Mouse (Mus musculus) ovary, postnatal 36 days (tissue): ENCODE data around the gene Coq3.

Source experiments
- DNase-seq: peaks from one replicate; pipeline ENCODE4 v3.0.0; 2022; ENCODE audit warnings: low spot score, mixed read lengths

The Coq3 gene

DNA sequence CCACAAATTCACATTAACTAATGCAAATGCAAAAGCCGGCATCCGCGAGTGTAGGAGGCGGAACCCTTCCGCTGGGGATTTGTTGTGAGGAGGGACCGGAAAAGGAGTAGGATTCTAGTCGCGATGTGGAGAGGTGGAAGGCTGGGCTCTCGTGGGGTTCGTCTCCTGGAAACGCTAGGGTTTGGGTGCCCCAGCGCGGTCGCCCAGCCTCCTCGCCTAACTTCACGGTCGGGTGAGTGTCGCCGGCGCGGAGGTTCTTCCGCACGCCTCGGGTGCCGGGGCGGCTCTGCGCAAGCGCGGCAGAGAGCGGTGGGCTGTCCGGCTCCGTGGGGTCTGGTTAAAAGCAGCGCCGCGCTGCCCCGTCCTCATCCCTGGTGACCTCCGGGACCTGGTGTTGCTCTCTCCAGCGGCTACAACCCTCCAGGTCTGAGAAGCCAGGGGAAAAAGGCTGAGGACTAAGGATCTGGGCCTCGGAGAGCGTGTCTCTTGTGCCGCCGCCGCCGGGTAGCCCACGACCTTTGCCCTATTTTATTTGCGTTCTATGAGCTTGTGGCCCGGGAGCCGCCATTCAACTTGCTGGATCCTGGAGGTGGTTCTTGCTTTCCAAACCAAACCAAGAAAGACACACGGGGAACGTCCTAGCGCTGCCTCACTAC lies at the start of gene Coq3:
TSS of gene Coq3 (plus strand) at position 109 of the 656 bp plus-strand sequence.
- peak; percentile 87 for DNase-seq

DNA sequence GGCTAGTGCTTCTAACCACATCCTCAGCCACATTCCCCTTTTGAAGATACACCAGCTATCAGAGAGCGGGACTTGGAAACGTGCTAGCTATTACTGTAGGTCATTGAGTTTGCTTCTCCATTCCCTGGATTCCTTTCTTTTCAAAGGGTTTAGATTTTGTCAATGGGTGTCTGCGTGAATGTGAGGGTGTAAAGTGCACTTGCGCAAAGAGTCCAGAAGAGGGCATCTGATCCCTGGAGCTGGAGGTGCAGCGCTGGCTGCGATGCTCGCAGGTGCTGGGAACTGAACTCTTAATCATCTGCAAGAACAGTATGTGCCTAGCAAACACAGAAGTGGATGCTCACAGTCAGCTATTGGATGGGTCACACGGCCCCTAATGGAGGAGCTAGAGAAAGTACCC lies 46.6 kb upstream of the Coq3 start:
- no peak for DNase-seq

DNA sequence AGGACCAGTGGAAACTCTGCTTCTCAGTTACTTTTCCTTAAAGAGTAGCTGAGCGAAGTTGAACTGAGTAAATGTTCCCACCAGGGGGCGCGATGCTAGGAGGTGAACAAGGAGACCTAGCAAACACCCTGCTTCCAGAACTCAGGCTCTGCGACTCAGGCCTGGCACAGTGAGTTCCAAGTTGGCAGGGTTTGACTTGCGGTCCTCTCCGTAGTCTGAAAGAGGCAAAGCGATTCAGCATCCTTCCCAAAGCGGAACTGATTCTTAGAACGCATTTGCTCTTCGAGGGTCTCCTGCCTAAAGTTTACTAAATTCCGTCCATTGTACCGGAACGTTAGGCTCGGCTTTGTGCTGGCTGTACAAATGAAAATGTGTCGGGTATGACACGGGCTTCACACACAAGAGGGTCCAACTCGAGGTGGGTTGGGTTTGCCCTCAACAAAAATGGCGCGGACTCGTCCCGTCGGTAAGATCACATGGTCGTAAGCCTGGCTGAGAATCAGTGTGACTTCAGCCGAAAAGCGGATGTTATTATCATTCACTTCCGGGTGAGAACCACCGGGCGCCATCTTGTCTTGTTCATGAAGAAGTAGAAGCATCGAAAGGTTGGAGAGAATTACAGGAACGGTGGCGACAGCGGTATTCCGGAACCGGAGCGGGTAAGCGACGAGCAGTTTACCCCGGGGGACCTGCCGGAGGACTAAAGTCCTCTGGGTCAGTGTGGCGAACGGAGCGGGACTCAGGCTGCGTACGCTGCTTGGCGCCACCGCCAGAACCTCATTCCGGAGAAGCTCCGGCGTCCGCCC lies 31.8 kb upstream of the Coq3 start, which contains the start of gene Pnisr:
TSS of gene Pnisr (plus strand) at position 103 of the 806 bp plus-strand sequence.
- DNase-seq: peak; percentile 85

DNA sequence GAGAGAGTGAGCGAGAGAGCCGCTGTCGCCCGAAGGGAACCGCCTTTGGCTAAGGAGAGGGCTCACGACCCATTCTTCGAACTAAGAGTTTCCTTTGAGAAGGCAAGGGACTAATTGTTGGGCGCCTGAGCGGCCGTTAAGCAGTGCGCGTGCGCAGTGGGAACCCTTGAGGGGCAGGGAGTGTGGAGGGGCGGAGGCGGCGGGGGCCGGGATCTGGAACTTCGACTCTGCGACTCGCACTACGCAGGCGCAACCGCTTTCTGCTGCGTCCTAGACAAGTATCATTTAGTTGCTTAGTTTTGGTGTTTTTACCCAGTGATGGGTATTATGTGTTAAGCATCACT lies 31.2 kb upstream of the Coq3 start:
- peak; percentile 90 for DNase-seq

DNA sequence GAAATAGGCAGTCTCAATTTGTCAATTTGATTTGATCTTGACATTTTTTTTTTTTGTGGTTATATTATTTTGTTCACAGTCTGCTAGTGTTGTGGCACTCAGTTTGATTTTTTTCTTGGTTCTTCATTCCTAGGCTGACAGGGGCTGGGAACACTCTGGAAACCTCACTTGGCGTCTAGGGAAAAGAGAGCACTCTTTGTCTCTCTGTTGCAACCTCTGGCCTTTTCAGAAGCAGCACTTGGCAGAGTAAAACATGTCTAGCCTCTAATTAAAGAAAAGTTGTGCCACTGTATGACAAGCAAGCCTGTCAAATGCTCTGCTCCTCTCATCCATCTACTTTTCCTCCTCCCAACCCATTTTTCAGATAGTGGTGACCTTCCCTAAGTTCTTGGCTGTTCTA lies 22.0 kb upstream of the Coq3 start:
- DNase-seq: no peak

DNA sequence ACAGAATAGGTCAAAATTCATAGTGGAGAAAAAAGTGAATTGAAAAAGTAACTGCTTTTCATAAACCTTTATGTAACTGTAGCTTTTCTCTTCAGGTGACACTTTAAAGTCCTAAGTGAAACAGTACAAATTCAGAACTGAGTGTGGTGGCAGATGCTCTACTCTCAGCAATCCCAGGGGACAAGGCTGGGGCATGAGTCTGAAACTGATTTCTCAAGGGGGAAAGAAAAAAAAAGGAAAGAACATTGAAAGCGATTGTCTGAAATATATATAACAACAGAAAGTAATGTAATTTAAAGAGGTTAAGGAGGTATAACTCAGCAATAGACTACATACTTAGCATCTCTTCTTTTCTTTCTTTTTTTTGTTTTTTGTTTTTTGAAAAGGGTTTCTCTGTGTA lies 14.2 kb upstream of the Coq3 start:
- no peak for DNase-seq

DNA sequence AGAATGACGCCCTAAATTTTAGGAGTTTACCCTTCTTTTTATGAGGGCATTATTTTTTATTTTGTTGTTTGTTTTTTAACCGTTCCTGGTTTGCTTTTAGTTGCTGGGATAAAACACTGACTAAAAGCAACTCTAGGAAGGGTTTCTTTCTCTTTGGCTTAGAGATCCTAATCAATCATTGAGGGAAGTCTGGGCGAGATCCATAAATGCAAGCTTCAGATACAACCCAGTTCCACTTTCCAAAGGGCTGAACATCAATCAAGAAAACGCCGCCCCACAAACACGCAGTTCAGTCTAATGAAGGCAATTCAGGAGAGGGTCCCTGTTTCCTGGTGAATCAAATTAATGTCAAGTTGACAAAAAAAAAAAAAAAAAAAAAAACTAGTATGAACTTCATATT lies 697 bp upstream of the Coq3 start:
- no peak for DNase-seq

DNA sequence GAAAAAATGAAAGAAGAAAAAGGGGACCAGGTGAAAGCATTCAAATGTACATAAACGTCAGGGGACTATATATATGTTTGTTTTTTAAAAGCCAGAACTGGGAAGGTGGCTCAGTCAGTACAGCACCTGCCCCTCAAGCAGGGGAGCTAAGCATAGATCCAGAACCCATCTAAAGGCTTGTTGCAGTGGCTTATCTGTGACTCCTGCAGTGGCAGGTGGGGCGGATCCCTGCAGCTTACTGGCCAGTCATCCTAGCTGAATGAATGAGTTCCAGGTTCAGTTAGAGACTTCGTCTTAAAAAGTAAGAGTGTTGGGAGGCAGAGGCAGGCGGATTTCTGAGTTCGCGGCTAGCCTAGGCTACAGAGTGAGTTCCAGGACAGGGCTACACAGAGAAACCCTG lies 3.3 kb downstream of the Coq3 start:
- DNase-seq: no peak

DNA sequence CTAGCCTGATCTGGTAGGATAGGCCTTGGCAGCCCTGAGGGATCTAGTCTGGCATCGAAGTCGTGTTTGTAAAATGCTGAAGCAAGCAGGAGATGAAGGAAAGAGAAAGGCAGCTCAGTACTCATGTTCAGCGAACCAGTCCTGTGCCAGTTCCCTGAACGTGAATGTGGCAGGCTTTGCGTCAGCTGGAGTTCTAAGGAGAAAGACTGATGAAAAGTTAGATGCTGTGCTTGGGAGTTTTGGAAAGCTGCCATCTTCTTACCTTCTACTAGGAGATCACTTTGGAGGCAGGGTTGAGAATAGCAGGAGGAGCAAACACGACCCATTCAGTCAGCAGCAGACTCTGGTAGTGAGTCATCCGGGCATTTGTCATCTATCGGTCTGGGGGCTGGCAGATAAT lies 6.4 kb downstream of the Coq3 start:
- no peak for DNase-seq

DNA sequence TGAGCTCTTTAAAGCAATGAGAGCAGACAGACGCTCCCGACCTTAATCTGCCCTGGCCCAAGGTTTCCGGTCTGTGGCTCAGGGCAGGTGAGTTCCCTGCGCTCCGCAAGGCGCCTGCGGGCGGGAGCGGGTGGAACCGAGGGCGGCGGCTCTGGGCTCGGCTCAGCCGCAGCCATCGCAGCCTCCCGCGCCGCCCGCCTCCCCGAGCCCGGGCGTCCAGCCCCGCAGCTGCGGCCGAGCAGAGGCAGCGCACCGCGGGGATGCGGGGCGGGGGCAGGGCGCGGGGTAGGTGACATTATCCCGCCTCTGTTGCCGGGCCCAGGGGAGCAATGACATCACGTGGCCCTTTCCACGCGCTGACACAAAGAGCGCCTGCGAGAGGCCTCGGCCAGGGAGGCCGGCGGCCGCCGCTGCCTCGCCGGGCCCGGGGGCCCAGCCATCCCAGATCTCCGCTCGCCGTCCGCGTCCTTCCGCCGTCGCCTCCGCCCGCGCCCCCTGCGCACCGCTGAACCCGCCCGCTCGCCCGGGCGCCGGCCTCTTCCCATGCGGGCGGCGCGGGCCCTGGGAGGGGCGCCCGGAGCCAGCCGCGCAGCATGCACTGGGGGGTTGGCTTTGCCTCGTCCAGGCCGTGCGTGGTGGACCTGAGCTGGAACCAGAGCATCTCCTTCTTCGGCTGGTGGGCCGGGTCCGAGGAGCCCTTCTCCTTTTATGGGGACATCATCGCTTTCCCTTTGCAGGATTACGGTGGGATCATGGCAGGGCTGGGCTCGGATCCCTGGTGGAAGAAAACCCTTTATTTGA lies 51.7 kb downstream of the Coq3 start, which contains the start of gene Faxc:
TSS of gene Faxc (plus strand) at position 359 of the 801 bp plus-strand sequence.
- peak; percentile 53 for DNase-seq

DNA sequence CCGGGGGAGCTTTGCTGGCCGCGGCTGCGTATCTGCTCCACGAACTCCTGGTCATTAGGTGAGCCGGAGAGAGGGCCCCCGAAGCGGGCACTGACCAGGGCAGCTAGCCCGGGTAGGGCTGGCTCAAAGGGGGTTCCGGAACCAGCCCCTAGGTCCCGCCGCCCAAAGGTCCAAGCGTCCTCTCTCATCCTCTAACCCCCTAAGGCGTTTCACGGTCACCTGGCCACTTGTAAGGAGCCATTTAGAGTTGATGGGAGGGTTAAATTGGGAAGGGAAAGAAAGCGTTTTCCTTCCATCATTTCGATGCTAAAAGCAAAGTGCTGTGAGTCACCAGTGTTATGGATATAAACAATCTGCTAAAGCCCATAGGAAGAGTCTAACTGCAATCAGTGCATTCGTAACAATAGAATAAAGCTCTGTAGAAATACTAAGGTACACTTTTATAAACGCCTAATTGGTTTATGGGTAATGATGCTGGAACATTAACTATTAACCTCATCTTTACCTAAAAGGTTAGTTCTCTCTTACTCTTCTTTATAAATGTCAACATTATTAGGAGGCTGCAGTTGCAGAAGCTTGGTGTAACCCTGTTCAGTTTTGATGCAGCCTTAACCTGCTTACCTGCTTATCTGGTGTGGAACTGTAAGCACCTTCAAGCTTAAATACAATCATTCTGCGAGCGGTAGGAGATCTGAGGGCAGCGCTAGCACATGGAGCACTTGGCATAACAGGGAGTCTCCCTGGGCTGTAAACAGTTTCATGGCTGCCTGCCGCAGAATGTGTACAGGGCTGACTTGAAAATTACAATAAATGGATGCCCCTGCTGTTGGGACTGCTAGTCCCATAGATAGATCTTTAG lies 52.5 kb downstream of the Coq3 start:
- DNase-seq: no peak

DNA sequence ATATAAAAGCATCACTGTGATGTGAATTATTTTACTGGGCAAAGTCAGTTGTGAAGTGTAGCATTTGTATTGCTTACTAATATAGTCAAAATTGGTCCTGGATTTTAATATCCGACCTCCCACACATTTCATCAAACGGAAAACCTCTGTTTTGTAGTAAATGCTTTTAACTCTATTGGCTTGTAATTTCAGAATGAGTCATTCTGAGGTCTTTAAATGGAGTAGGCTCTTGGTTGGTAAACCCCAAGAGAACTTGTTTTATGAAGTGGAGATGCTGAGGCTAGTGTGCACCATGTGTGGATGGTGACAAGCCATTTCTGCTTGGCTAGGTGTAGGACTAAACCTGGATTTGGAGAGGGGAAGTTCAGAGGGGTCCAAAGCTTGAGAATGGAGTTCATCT lies 55.9 kb downstream of the Coq3 start:
- DNase-seq: no peak

DNA sequence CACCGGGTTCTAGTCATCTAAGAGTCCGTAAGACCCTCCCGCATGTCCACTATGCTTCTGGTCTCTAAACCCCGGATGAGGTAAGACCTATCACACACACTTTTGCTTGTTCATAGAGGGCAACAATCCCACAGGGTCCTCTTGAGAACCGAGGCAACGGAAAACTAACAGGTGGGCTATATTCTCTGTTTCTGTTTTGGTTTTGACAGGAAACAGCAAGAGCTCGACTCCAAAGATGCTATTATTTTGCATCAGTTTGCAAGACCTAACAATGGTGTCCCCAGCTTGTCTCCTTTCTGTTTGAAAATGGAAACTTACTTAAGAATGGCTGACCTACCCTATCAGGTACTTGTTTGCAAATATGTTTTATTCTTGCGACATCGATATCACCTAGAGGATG lies 57.0 kb downstream of the Coq3 start:
- DNase-seq: no peak

DNA sequence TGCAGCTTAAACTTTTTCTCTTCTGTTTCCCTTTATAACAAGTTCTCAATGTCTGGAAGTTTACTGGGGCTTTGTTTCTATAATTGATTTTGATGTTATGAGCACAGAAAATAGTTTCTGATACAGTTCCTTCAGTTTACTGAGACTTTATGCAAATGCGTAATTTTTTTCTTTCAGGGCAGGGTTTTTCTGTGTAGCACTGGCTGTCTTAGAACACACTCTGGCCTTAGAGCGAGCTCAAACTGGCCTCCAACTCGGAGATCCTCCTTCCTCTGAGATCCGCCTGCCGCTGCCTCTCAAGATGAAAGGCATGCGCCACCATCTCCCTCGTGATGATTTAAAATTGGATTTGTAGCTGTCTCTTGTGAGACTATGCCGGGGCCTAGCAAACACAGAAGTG lies 58.4 kb downstream of the Coq3 start:
- DNase-seq: no peak

DNA sequence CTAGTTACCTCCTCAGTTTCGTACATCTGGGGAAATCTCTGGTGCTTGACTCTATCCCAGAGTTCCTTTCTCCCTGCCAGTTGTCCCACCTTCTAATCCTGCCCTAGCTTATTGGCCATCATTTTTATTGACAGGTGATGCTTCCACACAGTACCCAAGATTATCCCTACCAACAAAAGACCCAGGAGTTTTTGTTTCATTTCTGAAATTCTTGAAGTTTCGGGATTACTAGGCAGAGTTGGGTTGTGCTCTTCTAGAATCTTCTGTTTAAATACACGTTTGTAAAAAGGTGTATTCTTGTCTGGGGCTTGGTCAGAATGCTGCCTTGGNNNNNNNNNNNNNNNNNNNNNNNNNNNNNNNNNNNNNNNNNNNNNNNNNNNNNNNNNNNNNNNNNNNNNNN lies 65.2 kb downstream of the Coq3 start:
- no peak for DNase-seq

DNA sequence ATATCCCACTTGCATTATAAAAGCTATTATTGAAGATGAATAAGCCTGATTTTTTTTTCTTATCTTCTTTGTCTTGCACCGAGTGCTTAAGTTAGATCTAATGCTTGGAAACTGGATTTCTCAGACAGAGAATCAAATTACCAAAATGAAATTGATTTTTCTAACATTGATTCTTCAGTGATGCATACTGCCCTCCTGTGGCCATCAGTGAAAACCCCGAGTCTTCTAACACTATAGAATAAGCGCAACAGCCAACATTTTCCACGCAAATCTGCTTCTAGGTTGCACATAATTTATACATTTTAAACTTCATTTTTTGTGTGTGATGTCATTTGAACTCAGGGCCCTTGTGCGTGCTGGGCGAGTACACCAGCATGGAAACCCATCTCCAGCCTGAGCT lies 72.0 kb downstream of the Coq3 start:
- DNase-seq: peak; percentile 9

DNA sequence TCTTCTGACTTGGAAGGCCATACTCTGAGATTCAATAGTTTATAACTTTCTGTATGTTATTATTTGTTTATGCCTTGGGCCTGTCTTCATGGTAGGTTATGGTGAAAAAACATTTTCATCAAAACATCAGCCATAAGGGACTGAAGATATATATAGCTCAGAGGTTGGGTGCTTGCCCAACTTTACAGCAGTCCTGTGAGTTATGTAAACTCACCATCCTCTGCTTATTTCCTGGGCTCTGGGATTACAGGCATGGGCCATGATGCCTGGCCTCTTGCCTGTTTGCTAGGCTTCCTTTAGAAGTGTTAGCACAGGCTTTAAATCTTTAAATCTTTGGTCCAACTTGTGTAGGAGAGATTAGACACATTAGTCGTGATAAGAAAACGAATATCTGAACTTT lies 72.8 kb downstream of the Coq3 start:
- DNase-seq: no peak

DNA sequence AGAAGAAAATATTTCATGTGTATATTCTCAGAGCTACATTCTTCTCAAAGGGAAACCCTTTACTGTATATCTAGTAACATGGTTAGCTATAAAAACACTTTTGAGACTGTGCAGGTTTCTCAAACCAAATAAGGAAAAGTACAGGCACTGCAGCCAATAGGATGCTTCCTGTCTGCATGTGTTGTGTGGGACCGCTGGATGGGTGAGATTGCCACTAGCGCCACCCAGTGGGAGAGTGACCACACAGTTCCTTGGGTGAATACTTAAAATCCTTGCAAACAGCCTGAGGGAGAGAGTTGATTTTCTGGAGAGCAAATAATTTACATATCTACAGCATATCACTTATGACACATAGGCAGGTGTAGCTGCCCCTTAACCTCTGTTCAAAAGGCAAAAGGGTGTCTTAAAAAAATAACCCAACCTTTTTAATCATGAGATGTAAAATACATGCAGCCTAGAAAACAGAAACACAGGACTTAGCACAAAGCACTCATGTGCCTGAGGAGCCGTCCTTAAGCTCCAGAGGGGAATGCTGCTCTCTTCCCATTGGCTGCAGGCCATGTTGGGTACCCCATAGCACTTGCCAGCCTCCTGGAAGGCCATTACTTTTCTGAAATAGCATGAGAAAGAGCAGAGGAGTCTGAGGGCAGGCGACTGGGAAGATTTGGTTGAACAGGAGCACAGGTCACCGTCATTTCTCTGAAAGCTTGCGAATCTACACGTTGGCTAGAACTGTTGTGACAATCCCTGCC lies 78.3 kb downstream of the Coq3 start:
- peak; percentile 50 for DNase-seq
